Mouse (Mus musculus) spleen, adult 12 weeks (tissue): ENCODE data around the gene Chga.

Source experiments
- DNase-seq: peaks from one replicate; pipeline ENCODE4 v3.0.0; 2022; ENCODE audit warnings: low spot score

Chga gene

DNA sequence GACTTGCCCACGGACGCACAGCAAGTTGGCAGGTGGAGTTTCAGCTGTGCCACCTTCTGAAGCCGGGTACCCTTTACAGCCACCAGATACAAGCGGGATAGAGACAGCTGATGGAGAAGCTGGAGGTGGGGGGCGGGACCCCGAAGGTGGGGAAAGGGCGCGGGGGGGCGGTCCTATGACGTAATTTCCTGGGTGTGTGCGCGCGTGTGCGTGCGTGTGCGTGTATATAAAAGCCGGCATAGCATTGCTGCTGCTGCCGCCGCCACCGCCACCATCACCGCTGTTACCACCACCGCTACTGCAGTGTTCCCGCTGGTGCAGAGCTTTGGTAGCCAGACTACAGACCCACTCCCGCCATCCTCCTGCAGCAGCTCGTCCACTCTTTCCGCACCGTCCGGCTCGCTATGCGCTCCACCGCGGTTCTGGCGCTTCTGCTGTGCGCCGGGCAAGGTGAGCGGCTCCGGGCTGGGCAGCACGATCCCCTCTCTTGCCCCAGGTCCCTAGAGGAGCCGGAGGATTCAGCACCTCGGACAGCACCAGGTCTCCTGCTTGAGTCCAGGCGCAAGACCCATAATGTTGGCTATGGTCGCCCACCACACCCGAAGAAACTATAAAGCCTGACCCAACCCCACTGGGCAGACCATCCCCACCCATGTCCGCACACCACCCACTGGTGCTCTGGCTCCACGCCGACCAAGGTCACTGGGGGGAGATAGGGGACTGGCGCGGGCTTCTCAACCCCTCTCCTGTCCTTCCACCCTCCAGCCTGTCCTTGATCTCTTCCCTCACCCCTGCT is at the start of gene Chga:
Chga (plus strand) TSS at position 249 of the 796 bp plus-strand sequence.
- peak; percentile 29 for DNase-seq

DNA sequence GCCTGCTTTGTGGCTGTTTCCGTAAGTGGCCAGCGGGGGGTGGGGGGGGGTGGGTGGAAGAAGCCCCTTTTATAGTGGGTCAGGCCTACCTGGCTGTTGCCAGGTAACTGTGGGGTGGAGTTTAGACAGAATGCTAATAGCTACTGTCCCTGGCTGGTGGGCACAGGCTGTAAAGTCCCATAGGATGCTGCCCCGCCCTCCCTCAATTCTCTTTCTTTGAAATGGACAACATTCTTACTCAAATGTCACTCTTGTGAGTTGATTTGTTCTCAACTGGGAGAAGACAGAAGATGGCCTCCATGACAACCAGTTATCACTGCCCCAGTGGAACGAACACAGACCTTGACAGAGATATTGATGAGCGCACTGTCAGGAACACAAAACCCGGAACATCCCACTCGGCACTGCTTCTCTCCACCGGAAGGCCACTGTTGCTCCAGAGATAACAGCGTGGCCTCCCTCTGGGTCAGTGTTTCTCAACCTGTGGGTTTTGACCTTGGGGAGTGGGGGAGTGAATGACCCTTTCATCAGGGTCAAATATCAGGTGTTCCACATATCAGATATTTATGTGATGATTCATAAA is 49.5 kb upstream of the Chga start:
- no peak for DNase-seq

DNA sequence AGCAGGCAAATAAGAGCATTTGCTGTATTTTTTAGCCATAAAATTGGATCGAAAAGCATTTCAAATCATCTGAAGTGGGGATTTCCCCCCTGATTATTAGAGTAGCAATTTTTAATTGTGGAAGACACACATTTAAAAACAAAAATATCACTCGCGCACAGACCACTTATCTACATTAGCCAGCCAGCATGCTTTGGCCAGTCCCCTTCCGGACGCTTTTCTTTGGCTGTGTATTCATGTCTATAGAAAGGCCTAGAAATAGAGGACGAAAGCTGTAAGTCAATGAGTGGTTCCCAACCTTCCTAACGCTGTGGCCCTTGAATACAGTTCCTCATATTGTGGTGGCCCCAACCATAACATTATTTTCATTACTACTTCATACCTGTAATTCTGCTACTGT is 48.8 kb upstream of the Chga start:
- DNase-seq, result no peak

DNA sequence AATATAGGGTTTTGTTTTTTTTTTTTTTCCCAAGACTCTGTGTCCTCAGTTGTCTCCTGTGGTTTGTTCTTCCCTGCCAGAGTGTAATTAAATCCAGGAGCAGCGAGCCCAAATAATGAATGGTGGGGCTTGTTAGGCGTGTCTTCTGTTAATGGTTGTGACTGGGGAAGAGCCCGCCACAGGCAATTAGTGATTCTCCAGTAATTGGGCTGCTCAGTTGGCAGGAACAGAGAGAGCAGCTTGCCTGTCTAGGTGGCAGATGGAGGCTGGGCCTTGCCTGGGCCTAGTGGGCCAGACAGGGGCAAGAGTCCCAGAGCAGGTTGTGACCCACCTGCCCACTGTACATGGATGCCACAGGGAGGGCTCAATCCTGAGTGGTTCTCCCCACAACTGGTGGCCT is 43.4 kb upstream of the Chga start:
- no peak for DNase-seq

DNA sequence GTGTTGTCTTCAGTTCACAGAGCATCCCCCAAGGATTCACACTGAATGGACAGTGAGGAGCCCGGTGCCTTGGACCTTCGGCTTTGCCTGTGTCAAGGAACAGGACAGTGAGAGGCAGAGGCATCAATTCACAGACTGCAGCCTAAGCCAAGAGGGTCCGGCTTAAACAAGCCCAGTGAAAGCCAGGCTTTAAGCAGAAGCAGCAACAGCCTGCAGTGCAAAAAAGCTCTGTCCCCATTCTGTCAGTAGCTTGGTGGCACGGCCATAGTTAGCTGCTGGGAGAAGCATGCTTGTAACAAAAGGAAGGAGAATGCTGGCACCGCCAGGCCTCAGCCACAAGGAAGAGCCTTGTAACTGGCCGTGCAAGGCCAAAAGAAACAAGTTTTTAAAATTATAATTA is 40.6 kb upstream of the Chga start:
- DNase-seq, result no peak

DNA sequence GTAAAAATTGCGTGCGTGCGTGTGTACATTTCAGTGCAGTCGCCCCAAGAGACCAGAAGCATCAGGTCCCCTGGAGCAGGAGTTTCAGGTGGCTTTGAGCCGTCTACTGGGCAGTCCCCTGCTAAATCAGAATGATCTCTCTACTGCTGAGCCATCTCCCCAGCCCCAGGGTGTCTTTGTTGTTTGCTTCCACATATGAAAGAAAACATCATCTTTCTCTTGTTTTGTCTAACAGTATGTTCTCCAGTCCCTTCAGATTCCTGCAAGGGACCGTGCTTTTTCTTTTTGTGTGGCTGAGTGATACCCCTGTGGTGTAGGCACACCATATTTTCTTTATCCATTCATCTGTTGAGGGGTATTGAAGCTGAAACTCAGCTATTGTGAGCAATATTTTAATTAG is 40.0 kb upstream of the Chga start:
- no peak for DNase-seq

DNA sequence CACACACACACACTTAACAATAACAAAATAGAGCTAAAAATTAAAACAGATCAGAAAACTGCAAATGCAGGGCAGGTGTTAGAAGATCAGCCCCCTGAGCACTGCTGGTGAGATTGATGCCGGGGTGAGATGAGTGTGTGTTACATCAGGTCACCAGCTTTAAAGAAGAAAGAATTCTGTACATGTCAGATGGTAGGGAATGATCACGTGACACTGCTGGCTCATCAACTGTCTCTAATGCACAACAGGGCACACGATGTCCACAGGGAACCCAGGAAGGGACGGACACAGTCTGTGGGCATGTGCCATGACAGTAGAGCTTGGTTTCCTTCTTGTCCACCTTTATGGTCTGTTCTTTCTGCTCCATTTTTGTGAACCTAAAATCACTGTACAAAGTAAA is 38.6 kb upstream of the Chga start:
- DNase-seq, result no peak

DNA sequence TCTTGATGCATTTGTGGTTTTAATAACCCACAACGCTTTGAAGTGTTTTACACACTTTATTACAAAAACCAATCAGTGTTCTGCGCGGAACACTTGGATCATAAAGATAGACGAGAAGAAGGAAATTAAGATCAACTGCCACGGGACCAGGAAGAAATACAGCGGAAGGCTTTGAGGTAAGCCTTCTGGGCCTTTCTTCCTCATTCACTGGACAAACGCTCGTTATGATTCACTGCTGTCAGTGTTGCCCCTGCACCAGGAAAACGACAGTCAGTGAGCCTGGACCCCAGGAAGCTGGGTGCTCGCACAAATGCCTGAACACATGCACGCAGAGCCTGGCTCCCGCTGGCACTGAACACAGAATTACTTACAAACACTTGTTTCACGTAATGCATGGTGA is 37.1 kb upstream of the Chga start:
- DNase-seq, result no peak

DNA sequence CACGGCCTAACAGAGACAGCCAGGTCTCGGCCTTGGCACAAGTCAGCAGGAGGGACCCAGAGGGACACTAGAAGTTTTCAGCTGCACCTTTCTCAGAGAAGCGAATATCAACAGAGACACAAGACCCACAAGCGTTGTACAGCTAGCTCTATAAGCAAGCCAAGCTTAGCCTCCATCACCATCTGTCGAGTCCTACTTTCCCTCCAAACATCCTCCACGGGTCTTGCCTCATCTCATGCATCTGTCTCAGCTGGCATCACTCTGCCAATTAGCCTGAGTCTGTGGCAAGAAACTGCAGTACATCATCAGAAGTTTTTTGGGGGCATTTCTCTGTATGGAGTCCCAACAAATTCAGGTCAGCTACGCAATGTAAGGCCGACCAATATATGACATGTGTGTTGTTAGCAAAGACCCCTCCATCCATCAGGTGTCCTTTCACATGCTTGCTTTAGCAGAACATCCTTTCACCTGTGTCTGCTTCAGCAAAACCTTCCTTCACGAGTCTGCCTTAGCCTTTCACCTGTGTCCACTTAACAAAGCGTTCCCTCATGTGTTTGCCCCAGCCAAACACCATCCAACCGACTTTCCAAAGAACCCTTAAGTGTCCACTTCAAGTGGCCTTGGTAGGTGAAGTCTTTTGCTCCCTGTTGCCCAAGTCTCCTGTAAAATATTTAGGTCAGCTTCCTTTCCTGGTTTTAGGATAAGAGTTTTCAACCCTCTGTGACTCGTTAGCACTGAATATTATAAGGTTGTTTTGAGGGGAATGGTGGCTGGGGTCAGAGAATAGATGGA is 34.6 kb upstream of the Chga start:
- no peak for DNase-seq

DNA sequence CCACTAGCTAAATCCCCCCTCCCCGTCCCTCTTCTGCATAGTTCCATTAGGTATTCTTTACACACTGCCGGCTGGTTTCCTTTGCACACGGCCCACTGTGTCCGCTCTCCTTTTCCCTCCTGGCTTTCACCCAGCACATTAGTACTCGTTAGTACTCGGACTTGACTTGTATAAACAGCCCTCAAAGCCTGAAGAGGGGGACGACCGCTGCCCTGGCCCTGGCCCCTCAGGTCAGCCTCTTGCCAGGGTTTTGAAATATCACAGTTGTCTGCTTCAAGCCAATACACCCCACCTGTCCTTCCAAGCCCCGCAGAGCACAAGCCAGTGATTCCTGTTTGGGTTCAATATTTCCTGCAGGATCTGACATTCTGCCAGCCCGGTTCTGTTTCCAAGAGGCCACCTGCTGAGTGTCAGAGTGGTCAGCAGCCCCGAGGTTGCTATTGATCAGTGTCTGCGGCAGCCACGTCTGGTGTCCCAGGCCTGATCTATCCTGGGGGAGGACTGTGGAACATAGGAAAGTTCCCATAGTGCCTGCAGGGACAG is 32.9 kb upstream of the Chga start:
- DNase-seq, result no peak

DNA sequence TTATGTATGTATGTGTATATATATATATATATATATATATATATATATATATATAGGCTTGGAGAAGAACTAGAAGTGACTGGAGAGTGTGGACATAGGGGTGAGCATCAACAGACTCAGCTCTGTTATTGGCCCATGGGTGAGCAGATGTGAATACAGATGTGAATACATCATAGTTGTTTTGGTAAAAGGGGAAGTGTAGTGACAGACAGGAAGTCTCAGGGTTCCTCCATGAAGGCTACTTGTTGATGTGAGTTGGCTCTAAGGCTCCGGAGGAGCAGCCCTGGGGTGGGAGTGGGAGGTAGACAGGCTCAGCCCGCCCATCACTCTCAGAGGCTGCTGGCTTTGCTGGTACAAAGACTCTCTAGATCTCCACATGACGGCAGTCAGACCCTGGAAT is 30.6 kb upstream of the Chga start:
- no peak for DNase-seq

DNA sequence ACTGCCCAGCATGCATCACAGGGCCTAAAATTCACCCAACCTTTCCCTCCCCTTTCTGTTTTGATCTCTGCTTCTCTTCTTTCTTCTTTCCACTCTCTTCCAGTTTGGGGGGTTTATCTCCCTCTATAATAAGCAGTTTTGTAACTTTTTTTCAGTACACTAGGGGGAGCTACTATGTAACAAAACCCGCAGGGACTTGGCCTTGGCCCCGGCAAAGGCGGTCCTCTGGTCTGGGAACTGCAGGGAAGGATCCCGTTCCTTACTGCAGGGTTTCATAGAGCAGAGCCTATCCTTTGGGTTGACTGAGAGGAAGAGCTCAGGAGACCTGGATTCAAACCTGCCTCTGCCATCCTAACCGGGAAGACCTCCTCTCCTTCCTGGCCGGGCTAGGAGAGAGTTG is 30.0 kb upstream of the Chga start:
- DNase-seq, result no peak

DNA sequence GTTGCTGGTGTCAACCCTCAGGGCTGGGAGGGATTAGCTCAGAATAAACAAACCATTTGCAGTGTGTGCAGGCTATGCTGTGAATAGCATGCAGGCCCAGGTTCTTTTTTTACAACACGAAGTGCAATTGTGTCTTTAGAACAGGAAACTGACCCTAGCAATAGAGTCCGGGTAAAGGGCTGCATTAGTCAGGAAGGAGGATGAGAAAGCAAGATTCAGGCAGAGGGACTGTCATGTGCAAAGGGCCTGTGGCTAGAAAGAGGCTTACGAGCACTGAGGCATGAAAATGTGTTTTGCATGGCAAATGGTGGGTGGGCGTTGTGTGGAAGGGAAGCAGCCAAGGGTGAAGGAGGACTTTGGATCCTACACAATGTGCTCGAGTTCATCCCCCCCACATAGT is 26.8 kb upstream of the Chga start:
- no peak for DNase-seq

DNA sequence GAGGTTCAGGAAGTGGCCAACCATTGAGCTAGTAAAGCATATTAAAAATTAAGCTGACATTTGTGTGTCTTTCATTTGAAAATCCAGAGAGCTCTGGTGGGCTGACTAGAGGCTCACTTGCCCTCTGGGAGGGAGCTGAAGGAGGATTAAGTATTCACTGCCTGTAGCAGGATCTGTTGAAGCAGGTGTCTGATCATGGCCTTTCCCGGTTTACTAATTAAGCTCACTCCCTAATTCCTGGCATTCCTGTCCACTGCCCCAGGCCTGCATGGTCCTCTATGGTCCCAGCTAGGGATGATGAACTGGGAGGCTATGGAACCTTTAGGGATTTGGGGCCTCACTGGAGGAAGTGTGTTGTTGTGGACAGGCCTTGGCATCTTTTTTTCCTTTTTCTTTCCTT is 19.0 kb upstream of the Chga start:
- DNase-seq, result no peak

DNA sequence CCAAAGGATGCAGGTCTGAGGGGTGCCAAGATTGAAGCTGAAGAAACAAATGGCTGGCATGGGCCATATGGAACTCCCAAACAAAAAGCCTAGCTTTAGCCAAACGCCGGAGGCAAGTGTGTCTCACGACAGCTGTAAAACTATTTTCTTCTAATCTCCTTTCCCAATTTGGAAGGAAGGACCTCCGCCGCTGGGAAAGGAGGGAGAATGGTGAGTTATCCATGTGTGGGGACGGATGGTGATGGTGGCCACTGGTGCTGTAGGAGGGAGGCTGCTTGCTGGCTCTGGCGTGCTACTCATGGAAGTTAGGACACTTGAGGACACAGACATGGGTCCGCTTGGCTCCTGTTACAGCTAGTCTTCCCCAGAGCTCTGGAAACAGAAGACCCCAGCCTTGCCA is 14.5 kb upstream of the Chga start:
- DNase-seq, result no peak

DNA sequence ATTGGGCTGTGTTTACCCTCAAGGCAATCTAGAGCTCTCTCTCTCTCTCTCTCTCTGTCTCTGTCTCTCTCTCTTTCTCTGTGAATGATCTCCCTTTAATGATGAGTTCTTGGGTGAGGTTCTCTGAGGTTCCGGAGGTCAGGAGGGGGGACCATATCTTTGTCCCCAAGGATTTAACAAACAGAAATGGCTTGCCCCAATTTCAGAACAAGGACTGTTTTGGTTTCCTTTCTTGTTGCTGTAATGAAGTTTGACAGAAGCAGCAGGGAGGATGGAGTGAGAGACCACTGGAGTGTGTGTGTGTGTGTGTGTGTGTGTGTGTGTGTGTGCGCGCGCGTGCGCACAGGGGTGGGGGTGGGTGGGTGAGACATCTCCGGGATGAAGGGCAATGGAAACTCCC is 13.6 kb upstream of the Chga start:
- no peak for DNase-seq

DNA sequence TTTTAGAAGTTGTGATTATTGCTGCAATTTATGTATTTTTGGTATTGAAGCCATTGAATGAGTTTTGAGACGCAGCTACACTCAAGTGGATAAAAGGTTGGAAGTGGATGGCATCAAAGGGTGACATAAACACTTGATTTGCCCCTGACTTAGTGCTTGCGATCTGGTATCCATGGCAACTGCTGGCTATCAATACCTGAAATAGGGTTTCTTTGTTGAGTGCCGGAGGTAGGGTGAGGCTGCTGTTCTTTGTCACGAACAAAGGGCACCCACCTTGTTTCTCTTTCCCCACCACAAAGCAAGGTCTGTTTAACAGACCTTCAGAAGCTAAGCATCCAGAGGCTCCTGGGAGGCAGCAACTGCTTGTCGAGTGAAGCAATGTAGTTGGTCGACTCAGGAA is 9.6 kb upstream of the Chga start:
- DNase-seq, result no peak

DNA sequence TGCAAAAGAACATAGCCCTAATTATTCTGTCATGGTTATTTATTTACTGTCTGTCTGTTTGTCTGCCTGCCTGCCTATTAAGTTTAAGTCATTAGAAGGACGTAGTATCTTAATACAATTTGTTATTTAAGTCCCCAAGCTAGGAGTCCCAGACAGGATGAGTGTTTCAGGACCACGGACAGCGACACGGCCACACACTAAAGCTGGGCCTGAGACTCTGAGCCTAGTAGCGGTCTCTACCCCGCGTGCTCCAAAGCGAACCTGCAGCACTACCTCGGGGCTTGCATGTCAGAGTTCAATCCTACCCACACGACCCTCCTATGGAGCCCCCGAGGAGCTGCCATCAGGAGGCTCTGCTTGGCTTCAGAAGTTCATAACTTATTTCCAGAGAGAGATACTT is 4.2 kb upstream of the Chga start:
- peak; percentile 41 for DNase-seq

DNA sequence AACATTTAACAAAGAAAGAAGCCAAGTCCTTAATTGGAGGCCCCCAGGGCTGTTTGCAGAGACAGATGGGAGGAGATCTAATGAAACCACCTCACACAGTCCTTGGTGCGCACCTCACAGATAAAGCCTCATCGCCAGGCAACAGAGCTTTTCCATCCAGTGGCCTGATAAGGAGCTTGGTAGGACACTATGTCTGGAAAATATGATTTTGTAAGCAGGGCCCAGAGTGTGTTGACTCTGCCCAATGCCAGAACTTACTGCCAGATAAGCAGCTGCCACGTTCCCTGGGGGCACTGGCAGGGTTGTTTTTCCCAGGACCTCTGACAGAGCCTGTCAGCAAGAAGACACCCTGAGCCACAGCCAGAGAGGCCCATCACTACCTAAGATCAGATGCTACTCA is 3.6 kb upstream of the Chga start:
- DNase-seq, result no peak

DNA sequence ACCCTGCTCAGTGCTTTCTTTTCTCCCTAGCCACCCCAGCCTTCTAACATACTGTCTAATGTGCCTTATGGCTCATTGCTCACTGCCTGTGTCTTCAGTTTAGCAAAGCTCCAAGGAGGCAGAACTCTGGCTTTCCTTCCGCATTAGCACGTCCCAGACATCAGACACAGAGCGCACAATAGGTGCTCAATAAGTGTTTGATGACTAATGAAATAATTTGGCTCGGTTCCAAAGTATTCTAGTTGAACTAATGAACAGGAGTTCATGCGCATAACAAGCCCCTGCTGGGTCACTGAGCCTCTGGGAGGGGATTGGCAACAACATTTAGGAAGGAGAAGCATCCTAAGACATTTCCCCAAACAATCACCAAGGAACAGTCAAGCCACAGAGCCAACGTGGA is 2.8 kb upstream of the Chga start:
- no peak for DNase-seq

DNA sequence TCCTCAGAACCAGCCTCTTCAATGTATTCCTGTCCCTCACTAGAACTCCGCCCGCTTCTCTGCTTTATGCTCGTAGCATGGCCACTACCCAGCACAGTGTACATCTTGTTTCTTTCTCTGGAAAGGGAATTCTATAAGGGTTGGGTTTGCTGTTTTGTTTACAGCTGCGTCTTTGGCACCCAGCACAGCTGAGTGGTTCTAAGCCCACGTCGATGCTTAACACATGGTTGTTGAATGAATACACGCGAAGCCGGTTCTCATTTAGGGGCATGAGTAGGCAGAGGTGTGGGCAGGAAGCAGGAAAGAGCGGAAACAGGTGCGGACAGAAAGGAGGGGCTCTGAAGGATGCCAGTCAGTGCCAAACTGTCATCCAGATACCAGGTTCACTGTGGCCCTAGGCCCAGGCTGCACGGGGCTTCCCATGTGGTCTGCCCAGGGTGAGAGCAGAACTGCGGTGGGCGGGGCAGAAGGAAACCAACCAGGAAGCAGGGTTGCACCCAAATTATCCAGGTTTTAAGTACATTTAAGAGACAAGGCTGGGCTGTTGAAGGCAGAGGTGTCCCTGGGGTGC is 979 bp upstream of the Chga start:
- DNase-seq, result no peak

DNA sequence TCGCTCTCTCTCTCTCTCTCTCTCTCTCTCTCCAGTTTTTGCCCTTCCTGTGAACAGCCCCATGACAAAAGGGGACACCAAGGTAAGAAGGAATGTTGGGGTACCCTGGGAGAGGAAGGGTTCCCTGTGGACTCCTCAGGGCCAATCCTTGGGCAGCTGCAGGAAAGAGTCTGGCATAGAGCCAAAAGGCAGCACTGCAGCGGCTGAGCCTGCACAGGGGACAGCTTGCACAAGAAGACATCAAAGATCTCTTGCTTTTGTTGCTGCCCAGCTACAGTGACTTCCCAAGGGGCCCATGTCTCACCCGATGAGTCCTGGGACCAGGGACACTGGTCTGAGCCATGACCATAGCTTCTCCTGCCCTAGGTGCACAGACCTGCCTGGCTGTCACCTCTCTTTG is 1.1 kb downstream of the Chga start:
- DNase-seq, result no peak

DNA sequence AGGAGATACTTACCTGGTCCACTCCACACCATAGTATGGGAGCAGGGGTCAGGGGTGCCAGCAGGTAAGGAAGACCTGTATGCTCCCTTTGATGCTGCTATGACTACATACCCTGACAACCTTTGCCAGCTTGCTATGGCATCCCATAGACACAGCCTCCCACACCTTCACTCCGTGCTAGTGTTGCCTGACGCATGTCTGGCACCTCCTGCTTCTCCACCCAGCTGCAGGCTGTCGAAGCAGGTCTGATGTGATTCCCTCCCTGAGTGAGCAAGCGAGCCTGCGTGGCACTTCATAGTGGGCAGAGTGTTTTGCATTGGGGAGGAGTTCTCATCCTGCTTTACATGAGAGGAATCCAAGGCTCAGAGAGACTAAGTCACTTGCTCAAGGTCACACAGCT is 2.6 kb downstream of the Chga start:
- DNase-seq, result no peak
